Mouse (Mus musculus) urinary bladder, adult 2 months (tissue): ENCODE data around the gene Klhl22. TPM values are rescaled to one million over a fixed set of nuclear protein-coding genes. Genes with fewer than 3 reads are reported as not detected.

Experiments used
- DNase-seq: peaks from one replicate; pipeline ENCODE4 v3.0.0; 2022; ENCODE audit warnings: low spot score
- polyA plus RNA-seq: library from polyadenylated mRNA; depleted of rRNA; stranded (reverse); fragments of >200 nt; gene quantifications from 2 replicates; pipeline ENCODE4 v1.2.3, GENCODE M21; 2012

Gene Klhl22
- polyA plus RNA-seq, 1 experiment = 40.9 TPM

DNA sequence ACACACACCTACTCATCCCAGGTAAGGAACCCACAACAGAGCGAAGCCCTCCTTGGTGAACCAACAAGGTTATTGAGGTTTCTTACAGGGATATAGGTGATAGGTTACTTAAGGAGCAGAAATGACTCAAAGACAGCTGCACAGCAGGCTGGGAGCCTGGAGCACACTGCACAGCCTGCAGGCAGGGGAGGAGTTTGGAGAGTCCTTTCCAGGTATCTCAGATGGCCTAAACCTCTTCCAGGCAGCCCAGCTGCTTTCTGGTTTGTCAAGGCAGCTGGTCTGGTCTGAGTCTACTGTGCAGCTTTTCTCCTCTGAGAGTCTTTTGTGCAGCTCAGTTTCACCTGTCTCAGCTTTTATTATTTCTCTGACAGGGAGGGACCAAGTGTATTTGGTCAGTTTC lies 1.7 kb upstream of the Klhl22 start:
- no peak for DNase-seq

GRCm38 (mm10) chr16:17758902-17759301 lies 516 bp upstream of the Klhl22 start:
- no peak for DNase-seq

DNA sequence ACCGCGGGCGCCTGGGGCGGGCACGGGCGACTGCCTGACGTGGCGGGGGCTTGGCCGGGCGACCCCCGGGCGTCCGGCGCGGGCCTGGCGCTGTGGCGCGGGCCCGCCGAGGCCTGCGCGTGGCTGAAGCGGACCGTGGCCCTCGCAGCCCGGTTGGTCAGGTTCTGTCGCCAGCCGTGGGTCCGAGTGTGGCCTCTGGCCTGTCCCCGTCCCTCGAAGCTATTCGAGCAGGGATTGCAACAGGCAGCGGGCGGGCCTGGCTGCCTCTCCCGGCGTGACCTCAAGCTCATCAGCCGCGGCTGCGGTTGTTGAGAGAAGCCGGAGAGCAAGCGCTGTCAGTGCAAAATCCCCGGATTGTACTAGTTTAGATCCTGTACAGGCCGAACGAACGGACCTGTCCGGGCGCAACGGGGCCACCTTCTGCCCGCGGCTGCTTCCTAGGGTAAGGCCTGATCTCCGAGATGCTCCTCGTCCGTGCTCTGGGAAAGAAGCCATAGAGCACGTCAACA lies 449 bp downstream of the Klhl22 start:
- no peak for DNase-seq

- no peak for DNase-seq
Observed at GRCm38 (mm10) chr16:17760657-17761056, 1.2 kb downstream of the Klhl22 start.

- no peak for DNase-seq
Observed at GRCm38 (mm10) chr16:17761074-17761473, 1.7 kb downstream of the Klhl22 start.

GRCm38 (mm10) chr16:17764108-17764511 lies 4.7 kb downstream of the Klhl22 start:
- DNase-seq = no peak

DNA sequence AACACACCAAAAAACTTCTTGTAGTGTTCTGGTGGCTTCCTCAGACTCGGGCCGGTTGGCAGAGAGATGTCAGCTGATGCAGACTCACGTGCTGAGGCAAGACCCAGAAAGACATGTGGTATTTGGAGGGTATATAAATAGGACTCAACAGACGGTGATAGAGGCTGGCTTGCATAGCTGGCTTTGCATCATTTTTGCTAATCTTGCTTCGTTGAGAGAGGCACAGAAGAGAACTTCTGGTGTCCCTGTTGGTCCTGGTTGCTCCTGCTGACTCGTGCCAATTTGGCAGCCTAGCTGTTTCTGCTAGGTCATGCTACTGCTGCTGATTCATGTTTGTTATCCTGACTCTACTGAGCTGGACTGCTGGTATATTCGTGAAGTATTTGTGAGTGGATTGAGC lies 9.4 kb downstream of the Klhl22 start:
- no peak for DNase-seq

GRCm38 (mm10) chr16:17771117-17771865 lies 11.9 kb downstream of the Klhl22 start:
- no peak for DNase-seq

GRCm38 (mm10) chr16:17776828-17777227 lies 17.4 kb downstream of the Klhl22 start:
- no peak for DNase-seq

DNA sequence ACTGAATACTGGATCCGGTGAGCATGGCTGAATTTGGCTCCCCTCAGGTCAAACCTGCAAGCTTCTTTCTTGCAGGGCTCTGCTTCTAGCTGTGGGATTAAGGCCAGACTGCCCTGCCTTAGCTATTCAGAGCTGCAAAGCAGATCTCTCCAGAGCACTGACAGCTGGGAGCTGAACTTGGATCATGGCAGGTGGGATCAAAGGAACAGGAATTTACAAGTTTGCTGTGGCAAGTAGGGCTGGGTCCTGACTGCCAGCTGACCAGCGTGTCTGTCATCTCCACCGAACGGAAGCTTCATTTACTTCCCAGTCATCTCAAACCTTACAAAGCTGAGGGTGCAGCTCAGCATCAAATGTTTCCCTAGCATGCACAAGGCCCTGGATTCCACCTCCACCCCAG lies 18.8 kb downstream of the Klhl22 start:
- no peak for DNase-seq

GRCm38 (mm10) chr16:17779692-17780091 lies 20.3 kb downstream of the Klhl22 start:
- DNase-seq = no peak

GRCm38 (mm10) chr16:17785337-17785736 lies 25.9 kb downstream of the Klhl22 start:
- DNase-seq = no peak

DNA sequence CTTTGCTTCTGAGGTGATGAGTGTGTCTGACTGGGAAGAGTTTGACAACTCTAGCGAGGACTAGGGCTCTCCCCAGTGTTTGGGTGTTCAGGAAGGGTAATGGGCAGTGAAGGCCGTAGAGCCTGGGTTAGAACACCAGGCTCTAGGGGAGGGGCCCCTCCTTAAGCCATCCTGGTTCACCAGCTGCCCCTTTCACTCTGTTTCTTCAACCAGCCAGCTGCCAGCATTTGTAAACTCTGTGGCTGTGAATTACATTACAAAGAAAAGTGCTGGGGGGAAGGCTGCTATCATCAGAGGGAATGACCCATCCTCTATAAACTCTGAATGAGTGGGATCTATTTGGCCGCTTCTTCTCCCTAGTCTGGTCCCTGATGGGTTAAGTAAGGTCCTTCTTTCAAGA lies 33.3 kb downstream of the Klhl22 start:
- DNase-seq = no peak

- DNase-seq = no peak
Observed at GRCm38 (mm10) chr16:17794047-17794446, 34.6 kb downstream of the Klhl22 start.

DNA sequence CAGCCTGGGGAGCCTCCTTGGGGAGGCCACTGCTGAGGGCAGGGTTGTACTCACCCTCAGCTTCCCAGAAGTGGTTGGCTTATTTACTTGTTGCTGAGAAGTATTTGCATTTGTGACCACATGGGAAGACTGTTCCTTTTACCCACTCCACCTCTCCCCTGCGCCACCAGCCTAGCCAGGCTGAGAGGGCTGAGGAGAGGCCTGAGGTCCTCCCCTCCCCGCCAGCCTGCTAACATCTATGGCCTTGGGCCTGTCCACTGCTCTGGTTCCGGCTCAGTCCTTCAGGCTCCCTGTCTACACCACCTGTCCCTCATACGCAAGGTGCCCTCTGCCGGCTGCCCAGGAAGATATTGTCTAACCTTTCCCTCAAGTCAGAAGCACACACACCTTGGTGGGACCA lies 36.2 kb downstream of the Klhl22 start:
- no peak for DNase-seq

DNA sequence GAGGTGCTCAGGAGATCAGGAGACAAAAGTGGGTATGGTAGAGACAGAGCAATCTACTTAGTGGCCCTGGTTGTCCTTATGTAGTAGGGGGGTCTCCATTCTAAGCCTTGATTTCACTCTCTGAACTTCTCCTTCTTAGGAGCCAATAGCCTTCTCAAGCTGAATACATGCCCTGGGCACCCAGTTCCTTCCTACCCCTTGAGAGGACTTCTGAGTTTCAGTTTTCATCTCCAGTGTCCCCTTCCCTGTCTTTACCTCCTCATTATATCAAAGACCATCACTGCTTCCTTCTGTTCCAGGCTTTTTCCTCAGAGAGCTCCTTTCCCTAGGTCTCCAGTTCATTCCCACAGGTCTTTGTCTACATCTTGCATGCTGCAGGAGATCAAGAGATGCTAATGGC lies 37.1 kb downstream of the Klhl22 start:
- DNase-seq = no peak

DNA sequence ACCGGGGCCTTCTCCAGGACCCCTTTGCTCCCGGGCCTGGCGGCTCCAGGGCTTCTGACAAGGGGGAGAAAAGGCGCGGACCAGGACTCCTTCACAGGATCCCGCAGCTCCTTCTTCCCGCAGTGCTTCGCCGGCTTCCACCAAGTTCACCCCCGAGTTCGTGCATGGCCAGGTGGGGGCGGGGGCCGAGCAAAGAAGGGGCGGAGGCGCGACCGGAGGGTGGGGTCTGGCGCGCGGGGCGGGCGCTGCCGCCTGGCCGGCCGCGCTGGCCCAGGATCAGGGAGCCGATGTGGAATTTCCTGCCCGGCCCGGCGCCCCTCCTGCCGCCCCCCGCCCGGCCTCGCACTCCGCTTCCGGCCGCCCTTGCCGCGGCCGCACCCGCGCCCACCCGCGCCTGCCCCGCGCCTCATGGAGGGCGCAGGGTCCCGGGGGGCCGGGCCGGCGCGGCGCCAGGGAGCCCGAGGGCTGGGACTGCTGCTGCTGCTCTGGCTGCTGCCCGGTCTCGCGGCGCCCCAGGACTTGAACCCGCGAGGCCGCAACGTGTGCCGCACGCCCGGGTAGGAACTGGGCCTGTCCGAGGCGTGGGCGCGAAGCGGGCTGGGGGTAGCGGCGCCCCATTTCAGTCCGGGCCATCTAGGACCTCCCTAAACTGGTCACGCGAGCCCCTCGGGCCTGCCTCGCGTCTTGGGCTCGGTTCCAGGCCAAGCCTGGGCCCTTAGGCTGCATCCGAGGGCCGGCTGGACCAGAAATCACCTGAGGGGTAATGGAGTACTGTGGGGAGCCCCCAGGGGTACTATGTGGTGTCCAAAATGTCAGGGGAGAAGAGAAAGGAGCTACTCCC lies 37.8 kb downstream of the Klhl22 start, which contains the start of gene Scarf2:
Gene Scarf2, plus strand, starts transcription at position 312 of the 841 bp plus-strand sequence.
- no peak for DNase-seq

DNA sequence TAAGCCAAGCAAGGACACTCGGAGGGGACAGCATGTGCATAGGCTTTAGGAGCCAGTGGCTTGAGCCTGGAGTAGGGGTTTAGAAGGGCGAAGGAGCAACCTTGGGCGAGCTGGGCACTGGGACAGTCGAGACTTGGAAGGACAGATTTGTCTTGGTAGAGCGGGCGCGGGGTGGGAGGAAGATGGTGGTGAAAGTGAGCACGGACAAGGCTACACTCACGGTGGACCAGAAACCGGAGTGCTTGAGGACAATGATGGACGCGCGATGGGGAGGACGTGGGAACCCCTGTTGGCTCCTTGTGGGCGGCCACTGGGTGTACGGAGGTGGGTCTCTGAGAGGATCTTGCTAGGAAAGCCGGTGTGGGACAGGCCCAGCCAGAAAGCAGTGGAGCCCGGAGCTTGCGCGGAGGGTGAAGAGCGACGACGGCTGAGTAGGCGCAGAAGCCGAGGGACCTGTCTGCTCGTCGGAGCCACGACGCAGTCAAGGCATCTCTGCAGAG lies 38.4 kb downstream of the Klhl22 start:
- no peak for DNase-seq

GRCm38 (mm10) chr16:17798321-17799180 lies 39.1 kb downstream of the Klhl22 start:
- no peak for DNase-seq

GRCm38 (mm10) chr16:17799584-17799983 lies 40.2 kb downstream of the Klhl22 start:
- no peak for DNase-seq

DNA sequence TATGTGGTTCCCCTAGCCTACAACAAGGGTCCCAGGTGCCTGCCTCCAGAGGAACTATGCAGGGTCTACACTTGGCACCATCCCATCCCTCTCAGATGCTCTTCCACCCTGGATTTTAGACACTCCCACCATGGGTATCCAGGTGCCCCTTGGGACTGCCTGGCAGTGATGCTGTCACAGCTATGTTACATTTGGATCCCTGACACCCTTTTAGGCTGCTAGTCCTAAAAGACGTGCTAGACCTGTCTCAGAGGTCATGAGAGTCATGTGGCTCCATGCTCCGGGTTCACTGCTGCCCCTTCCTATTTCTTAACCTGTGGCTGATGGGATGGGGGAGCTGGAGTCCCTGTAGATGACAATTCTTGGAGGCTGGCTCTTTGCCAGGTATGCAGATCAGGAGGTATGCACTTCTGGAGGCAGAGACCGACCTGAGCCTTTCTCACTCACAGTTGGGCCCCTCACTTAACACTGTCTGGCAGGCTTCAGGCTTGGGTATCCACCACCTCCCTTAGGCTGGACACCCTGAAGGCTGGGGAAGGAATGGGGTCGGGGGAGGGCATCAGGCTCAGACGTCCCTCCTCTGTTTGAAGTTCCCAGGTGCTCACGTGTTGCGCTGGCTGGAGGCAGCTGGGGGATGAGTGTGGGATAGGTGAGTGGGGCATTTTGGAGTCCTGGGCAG lies 42.5 kb downstream of the Klhl22 start:
- no peak for DNase-seq
